Mouse (Mus musculus): ENCODE measurements around the gene Mrvi1. TPM values are rescaled to one million over a fixed set of nuclear protein-coding genes. Genes with fewer than 3 reads are reported as not detected.

Gene Mrvi1
- total RNA-seq, 1 experiment from 2014 or later, result 3.5 TPM

Other genes with a start within 250 kb of the Mrvi1 start
- 60.2 and 63.0 TPM in 2 replicates for gene Ampd3, start 214.3 kb downstream of the Mrvi1 start, total RNA-seq (2017)
- 70.6 and 74.5 TPM in 2 replicates for gene Rnf141, start 138.0 kb downstream of the Mrvi1 start, total RNA-seq (2017)
- gene Lyve1, start 119.2 kb downstream of the Mrvi1 start, total RNA-seq (2017), result not detected in 2 replicates
- 47.8 and 57.1 TPM in 2 replicates for gene Ctr9, start 46.5 kb upstream of the Mrvi1 start, total RNA-seq (2017)
- gene Eif4g2, start 100.6 kb upstream of the Mrvi1 start, total RNA-seq (2017), result 857 and 887 TPM in 2 replicates